Mouse (Mus musculus): Measurements from ENCODE around the gene Jagn1. TPM values are rescaled to one million over a fixed set of nuclear protein-coding genes. Genes with fewer than 3 reads are reported as not detected.

Gene Jagn1
- polyA plus RNA-seq, 1 experiment from 2014 or later = 14.3 TPM

Other genes starting within 250 kb of the Jagn1 start
- not detected in 3 replicates for gene Lhfpl4, start 247.2 kb upstream of the Jagn1 start, polyA plus RNA-seq (2018)
- 17.8 to 43.7 TPM (median 23.3 TPM) in 3 replicates for gene Mtmr14, start 204.7 kb upstream of the Jagn1 start, polyA plus RNA-seq (2018)
- gene Cpne9, start 160.3 kb upstream of the Jagn1 start, polyA plus RNA-seq (2018) = not detected in 3 replicates
- 24.0 to 33.8 TPM (median 28.7 TPM) in 3 replicates for gene Brpf1, start 135.4 kb upstream of the Jagn1 start, polyA plus RNA-seq (2018)
- gene Ogg1, start 115.6 kb upstream of the Jagn1 start, polyA plus RNA-seq (2018) = 5.2 to 11.7 TPM (median 7.6 TPM) in 3 replicates
- gene Camk1, start 98.6 kb upstream of the Jagn1 start, polyA plus RNA-seq (2018) = 148 to 193 TPM (median 166 TPM) in 3 replicates
- 21.8 to 25.0 TPM (median 22.9 TPM) in 3 replicates for gene Tada3, start 64.7 kb upstream of the Jagn1 start, polyA plus RNA-seq (2018)
- gene Arpc4, start 64.5 kb upstream of the Jagn1 start, polyA plus RNA-seq (2018) = 315 to 508 TPM (median 391 TPM) in 3 replicates
- 1.8 to 6.3 TPM (median 3.5 TPM) in 3 replicates for gene Ttll3, start 53.3 kb upstream of the Jagn1 start, polyA plus RNA-seq (2018)
- 1.5 to 5.0 TPM (median 4.2 TPM) in 3 replicates for gene Rpusd3, start 23.2 kb upstream of the Jagn1 start, polyA plus RNA-seq (2018)
- not detected in 3 replicates for gene Cidec, start 6.8 kb upstream of the Jagn1 start, polyA plus RNA-seq (2018)
- not detected in 3 replicates for gene Il17re, start 15.9 kb downstream of the Jagn1 start, polyA plus RNA-seq (2018)
- not detected in 3 replicates for gene Il17rc, start 28.9 kb downstream of the Jagn1 start, polyA plus RNA-seq (2018)
- gene Creld1, start 40.7 kb downstream of the Jagn1 start, polyA plus RNA-seq (2018) = 14.8 to 22.0 TPM (median 17.8 TPM) in 3 replicates
- gene Prrt3, start 59.4 kb downstream of the Jagn1 start, polyA plus RNA-seq (2018) = not detected in 3 replicates
- 82.1 to 91.7 TPM (median 91.0 TPM) in 3 replicates for gene Emc3, start 89.1 kb downstream of the Jagn1 start, polyA plus RNA-seq (2018)
- gene Fancd2, start 89.1 kb downstream of the Jagn1 start, polyA plus RNA-seq (2018) = 0.21 to 2.5 TPM (median 0.72 TPM) in 3 replicates
- not detected in 3 replicates for gene Fancd2os, start 158.1 kb downstream of the Jagn1 start, polyA plus RNA-seq (2018)
- 119 to 193 TPM (median 182 TPM) in 3 replicates for gene Brk1, start 162.2 kb downstream of the Jagn1 start, polyA plus RNA-seq (2018)
- 9.9 to 17.1 TPM (median 13.7 TPM) in 3 replicates for gene Vhl, start 181.4 kb downstream of the Jagn1 start, polyA plus RNA-seq (2018)
- gene Irak2, start 195.9 kb downstream of the Jagn1 start, polyA plus RNA-seq (2018) = 37.2 to 60.7 TPM (median 44.6 TPM) in 3 replicates

Measured in macrophage (primary cell).